Mouse (Mus musculus): ENCODE results near the gene Tmem234. TPM values are rescaled to one million over a fixed set of nuclear protein-coding genes. Genes with fewer than 3 reads are reported as not detected.

The Tmem234 gene
- polyA plus RNA-seq, 1 experiment from 2014 or later = 166 TPM

GRCm38 (mm10) chr4:129575171-129575844 is 25.2 kb upstream of the Tmem234 start:
- WGBS = 44% methylated on average over 7 of the region's 8 CpGs
- no peak overlapping the region for H3K4me2 ChIP-seq (ENCODE audit: low read depth, low read length)
- no peaks in the 10 kb centered on the region for H3K9me3 ChIP-seq (ENCODE audit: control insufficient read depth, low read length)
- H3K27me3 ChIP-seq (replicated peaks; ENCODE audit: control insufficient read depth, insufficient read depth, low read length) = no peaks in the 10 kb centered on the region
- DNase-seq (ENCODE audit: low spot score) (peak; percentile 17), ATAC-seq (ENCODE audit: low read depth) (no peak; the same call in 1 of the 2 replicates)
- H3K4me1 ChIP-seq (ENCODE audit: control insufficient read depth, insufficient read depth, low read length) = no peaks in the 10 kb centered on the region
- H3K4me3 ChIP-seq (ENCODE audit: low read depth, low read length) = no peak overlapping the region
- H3K9ac ChIP-seq (ENCODE audit: low read depth, low read length) = peak overlapping the region; percentile 40
- H3K27ac ChIP-seq (replicated peaks; ENCODE audit: low read depth, low read length) = 0 out of 2 replicates have a peak overlapping the region, but pooled peaks have one; percentile 28
- H3K36me3 ChIP-seq (ENCODE audit: control insufficient read depth, insufficient read depth, low read length) = no peaks in the 10 kb centered on the region

GRCm38 (mm10) chr4:129576863-129577491 is 23.5 kb upstream of the Tmem234 start:
- ATAC-seq (ENCODE audit: low read depth) = no peak
- Histone ChIP-seq H3K4me1 (ENCODE audit: control insufficient read depth, insufficient read depth, low read length) (no peaks in the 10 kb centered on the region), H3K4me3 (ENCODE audit: low read depth, low read length) (no peak overlapping the region), H3K9ac (ENCODE audit: low read depth, low read length) (0 out of 2 replicates have a peak overlapping the region, but pooled peaks have one; percentile 10), H3K36me3 (ENCODE audit: control insufficient read depth, insufficient read depth, low read length) (no peaks in the 10 kb centered on the region), H3K9me3 (ENCODE audit: control insufficient read depth, low read length) (no peaks in the 10 kb centered on the region), H3K4me2 (ENCODE audit: low read depth, low read length) (peak overlapping the region; percentile 15), H3K27me3 (replicated peaks; ENCODE audit: control insufficient read depth, insufficient read depth, low read length) (no peaks in the 10 kb centered on the region), H3K27ac (replicated peaks; ENCODE audit: low read depth, low read length) (no peak overlapping the region)
- WGBS = 33% methylated on average over 21 of the region's 21 CpGs
- DNase-seq (ENCODE audit: low spot score) = peak; percentile 70

GRCm38 (mm10) chr4:129577688-129578087 is 22.8 kb upstream of the Tmem234 start:
- H3K9me3 ChIP-seq (ENCODE audit: control insufficient read depth, low read length) = no peaks in the 10 kb centered on the region
- no peak overlapping the region for H3K9ac ChIP-seq (ENCODE audit: low read depth, low read length)
- no peaks in the 10 kb centered on the region for H3K27me3 ChIP-seq (replicated peaks; ENCODE audit: control insufficient read depth, insufficient read depth, low read length)
- H3K36me3 ChIP-seq (ENCODE audit: control insufficient read depth, insufficient read depth, low read length) = no peaks in the 10 kb centered on the region
- 80% methylated on average over 7 of the region's 7 CpGs for WGBS
- no peaks in the 10 kb centered on the region for H3K4me1 ChIP-seq (ENCODE audit: control insufficient read depth, insufficient read depth, low read length)
- DNase-seq (ENCODE audit: low spot score) (no peak), ATAC-seq (ENCODE audit: low read depth) (no peak)
- H3K27ac ChIP-seq (replicated peaks; ENCODE audit: low read depth, low read length) = no peak overlapping the region
- no peak overlapping the region for H3K4me3 ChIP-seq (ENCODE audit: low read depth, low read length)
- no peak overlapping the region; the same call in 1 of the 2 replicates for H3K4me2 ChIP-seq (ENCODE audit: low read depth, low read length)

GRCm38 (mm10) chr4:129578466-129578865 is 22.0 kb upstream of the Tmem234 start, which contains the start of gene Fam167b:
TSS of gene Fam167b (minus strand) at chr4:129578549.
- no peak within 1 kb of the TSS for H3K4me3 ChIP-seq (ENCODE audit: low read depth, low read length)
- DNase-seq (ENCODE audit: low spot score) (no peak), ATAC-seq (ENCODE audit: low read depth) (no peak)
- H3K9ac ChIP-seq (ENCODE audit: low read depth, low read length) = no peak within 1 kb of the TSS
- no peaks in the 10 kb centered on the region for H3K27me3 ChIP-seq (replicated peaks; ENCODE audit: control insufficient read depth, insufficient read depth, low read length)
- 91% methylated on average over 5 of the region's 5 CpGs for WGBS
- no peaks in the 10 kb centered on the region for H3K9me3 ChIP-seq (ENCODE audit: control insufficient read depth, low read length)
- H3K4me2 ChIP-seq (ENCODE audit: low read depth, low read length) = peak within 1 kb of the TSS; percentile 12; the same call in 1 of the 2 replicates
- H3K36me3 ChIP-seq (ENCODE audit: control insufficient read depth, insufficient read depth, low read length) = no peaks in the 10 kb centered on the region
- H3K4me1 ChIP-seq (ENCODE audit: control insufficient read depth, insufficient read depth, low read length) = no peaks in the 10 kb centered on the region
- no peak within 1 kb of the TSS for H3K27ac ChIP-seq (replicated peaks; ENCODE audit: low read depth, low read length)

- no peaks in the 10 kb centered on the region; the same call in 1 of the 2 replicates for H3K4me1 ChIP-seq (ENCODE audit: control insufficient read depth, insufficient read depth, low read length)
- no peaks in the 10 kb centered on the region for H3K9me3 ChIP-seq (ENCODE audit: control insufficient read depth, low read length)
- DNase-seq (ENCODE audit: low spot score) (no peak), ATAC-seq (ENCODE audit: low read depth) (no peak)
- no peak overlapping the region for H3K9ac ChIP-seq (ENCODE audit: low read depth, low read length)
- H3K36me3 ChIP-seq (ENCODE audit: control insufficient read depth, insufficient read depth, low read length) = no peaks in the 10 kb centered on the region
- H3K27ac ChIP-seq (replicated peaks; ENCODE audit: low read depth, low read length) = no peak overlapping the region
- 70% methylated on average over 7 of the region's 7 CpGs for WGBS
- H3K4me2 ChIP-seq (ENCODE audit: low read depth, low read length) = no peak overlapping the region
- H3K27me3 ChIP-seq (replicated peaks; ENCODE audit: control insufficient read depth, insufficient read depth, low read length) = no peaks in the 10 kb centered on the region
- no peak overlapping the region for H3K4me3 ChIP-seq (ENCODE audit: low read depth, low read length)
Measured at GRCm38 (mm10) chr4:129580347-129580746, 20.1 kb upstream of the Tmem234 start.

GRCm38 (mm10) chr4:129582251-129582650 is 18.2 kb upstream of the Tmem234 start:
- Histone ChIP-seq H3K27ac (replicated peaks; ENCODE audit: low read depth, low read length) (no peak overlapping the region), H3K27me3 (replicated peaks; ENCODE audit: control insufficient read depth, insufficient read depth, low read length) (no peaks in the 10 kb centered on the region), H3K4me2 (ENCODE audit: low read depth, low read length) (no peak overlapping the region), H3K4me3 (ENCODE audit: low read depth, low read length) (no peak overlapping the region), H3K4me1 (ENCODE audit: control insufficient read depth, insufficient read depth, low read length) (no peaks in the 10 kb centered on the region; the same call in 1 of the 2 replicates), H3K36me3 (ENCODE audit: control insufficient read depth, insufficient read depth, low read length) (no peaks in the 10 kb centered on the region), H3K9me3 (ENCODE audit: control insufficient read depth, low read length) (no peaks in the 10 kb centered on the region), H3K9ac (ENCODE audit: low read depth, low read length) (no peak overlapping the region)
- 78% methylated on average over 1 of the region's 1 CpGs for WGBS
- no peak for DNase-seq (ENCODE audit: low spot score)
- no peak for ATAC-seq (ENCODE audit: low read depth)

- 70% methylated on average over 1 of the region's 1 CpGs for WGBS
- peak overlapping the region; percentile 65 for H3K9ac ChIP-seq (ENCODE audit: low read depth, low read length)
Measured at GRCm38 (mm10) chr4:129584370-129584769, 16.1 kb upstream of the Tmem234 start.

GRCm38 (mm10) chr4:129584884-129585608 is 15.4 kb upstream of the Tmem234 start:
- peak overlapping the region; percentile 45 for H3K4me3 ChIP-seq (ENCODE audit: low read depth, low read length)
- no peaks in the 10 kb centered on the region for H3K27me3 ChIP-seq (replicated peaks; ENCODE audit: control insufficient read depth, insufficient read depth, low read length)
- DNase-seq (ENCODE audit: low spot score) (peak; percentile 85), ATAC-seq (ENCODE audit: low read depth) (peak; percentile 81)
- peak overlapping the region; percentile 65 for H3K9ac ChIP-seq (ENCODE audit: low read depth, low read length)
- peak overlapping the region; percentile 68 for H3K4me2 ChIP-seq (ENCODE audit: low read depth, low read length)
- H3K4me1 ChIP-seq (ENCODE audit: control insufficient read depth, insufficient read depth, low read length) = no peaks in the 10 kb centered on the region; the same call in 1 of the 2 replicates
- no peaks in the 10 kb centered on the region for H3K9me3 ChIP-seq (ENCODE audit: control insufficient read depth, low read length)
- WGBS = 1% methylated on average over 36 of the region's 36 CpGs
- H3K36me3 ChIP-seq (ENCODE audit: control insufficient read depth, insufficient read depth, low read length) = peaks cover 3% of the 10 kb centered on the region; the same call in 1 of the 2 replicates
- no peak overlapping the region for H3K27ac ChIP-seq (replicated peaks; ENCODE audit: low read depth, low read length)

More at GRCm38 (mm10) chr4:129584370-129584769, 16.1 kb upstream of the Tmem234 start:
- Histone ChIP-seq H3K9me3 (ENCODE audit: control insufficient read depth, low read length) (no peaks in the 10 kb centered on the region), H3K4me1 (ENCODE audit: control insufficient read depth, insufficient read depth, low read length) (no peaks in the 10 kb centered on the region; the same call in 1 of the 2 replicates), H3K4me2 (ENCODE audit: low read depth, low read length) (peak overlapping the region; percentile 68), H3K27ac (replicated peaks; ENCODE audit: low read depth, low read length) (no peak overlapping the region), H3K4me3 (ENCODE audit: low read depth, low read length) (peak overlapping the region; percentile 45), H3K27me3 (replicated peaks; ENCODE audit: control insufficient read depth, insufficient read depth, low read length) (no peaks in the 10 kb centered on the region), H3K36me3 (ENCODE audit: control insufficient read depth, insufficient read depth, low read length) (no peaks in the 10 kb centered on the region)
- no peak for ATAC-seq (ENCODE audit: low read depth)
- no peak for DNase-seq (ENCODE audit: low spot score)
